Mouse (Mus musculus) heart, adult 8-10 months (tissue): ENCODE data around the gene BC051665. TPM values are rescaled to one million over a fixed set of nuclear protein-coding genes. Genes with fewer than 3 reads are reported as not detected.

Source experiments
- DNase-seq: peaks from one replicate; pipeline ENCODE4 v3.0.0; 2022; ENCODE audit warnings: low spot score
- total RNA-seq, 4 experiments: library from RNA; stranded (reverse); gene quantifications; 2 replicates each; pipeline ENCODE4 v1.2.4; 2022

Gene BC051665
- total RNA-seq: not detected

- DNase-seq: no peak
Observed at GRCm38 (mm10) chr13:60786264-60786663, at the start of gene BC051665. Gene BC051665, minus strand, starts transcription at chr13:60786364.

- peak; percentile 38 for DNase-seq
Observed at GRCm38 (mm10) chr13:60826052-60826451, 39.9 kb upstream of the BC051665 start.

GRCm38 (mm10) chr13:60820486-60821175 lies 34.5 kb upstream of the BC051665 start:
- DNase-seq: no peak

- DNase-seq: peak; percentile 15
Observed at GRCm38 (mm10) chr13:60819469-60819868, 33.3 kb upstream of the BC051665 start.

- peak; percentile 3 for DNase-seq
Observed at GRCm38 (mm10) chr13:60813722-60814121, 27.6 kb upstream of the BC051665 start.

GRCm38 (mm10) chr13:60812768-60813167 lies 26.6 kb upstream of the BC051665 start:
- no peak for DNase-seq

- DNase-seq: no peak
Observed at GRCm38 (mm10) chr13:60809690-60810089, 23.5 kb upstream of the BC051665 start.

GRCm38 (mm10) chr13:60802749-60803148 lies 16.6 kb upstream of the BC051665 start, which contains the start of gene Ctsll3:
Gene Ctsll3, minus strand, starts transcription at chr13:60802849.
- DNase-seq: no peak

- DNase-seq: no peak
Observed at GRCm38 (mm10) chr13:60789466-60789865, 3.3 kb upstream of the BC051665 start.

GRCm38 (mm10) chr13:60783301-60783700 lies 2.9 kb downstream of the BC051665 start:
- DNase-seq: no peak

- DNase-seq: no peak
Observed at GRCm38 (mm10) chr13:60780534-60780933, 5.6 kb downstream of the BC051665 start.

- DNase-seq: no peak
Observed at GRCm38 (mm10) chr13:60761161-60761560, 25.0 kb downstream of the BC051665 start.

GRCm38 (mm10) chr13:60760392-60760791 lies 25.8 kb downstream of the BC051665 start:
- DNase-seq: no peak

- no peak for DNase-seq
Observed at GRCm38 (mm10) chr13:60759136-60759535, 27.0 kb downstream of the BC051665 start.

GRCm38 (mm10) chr13:60757292-60757691 lies 28.9 kb downstream of the BC051665 start:
- no peak for DNase-seq

GRCm38 (mm10) chr13:60755251-60755650 lies 30.9 kb downstream of the BC051665 start:
- no peak for DNase-seq

GRCm38 (mm10) chr13:60753216-60753615 lies 32.9 kb downstream of the BC051665 start:
- DNase-seq: no peak

GRCm38 (mm10) chr13:60750930-60751329 lies 35.2 kb downstream of the BC051665 start:
- DNase-seq: no peak

GRCm38 (mm10) chr13:60748556-60748955 lies 37.6 kb downstream of the BC051665 start:
- DNase-seq: no peak

GRCm38 (mm10) chr13:60747201-60747600 lies 39.0 kb downstream of the BC051665 start:
- no peak for DNase-seq

GRCm38 (mm10) chr13:60746271-60746670 lies 39.9 kb downstream of the BC051665 start:
- no peak for DNase-seq

- no peak for DNase-seq
Observed at GRCm38 (mm10) chr13:60745358-60745757, 40.8 kb downstream of the BC051665 start.

GRCm38 (mm10) chr13:60744736-60745135 lies 41.4 kb downstream of the BC051665 start:
- no peak for DNase-seq

- peak; percentile 79 for DNase-seq
Observed at GRCm38 (mm10) chr13:60744078-60744460, 42.1 kb downstream of the BC051665 start.
